In genomic region chr7:128107462-128107861, GRCm38 (mm10) we compare ENCODE assay signal across 24 mouse cellular contexts. TPM values are rescaled to one million over a fixed set of nuclear protein-coding genes. Genes with fewer than 3 reads are reported as not detected.
"Had no signal": no experiment of that assay in that cellular context is flagged by ENCODE, and none has a peak within 500 bp of the region (broad histone marks: within the 10 kb centered on the region; RNA-seq: fewer than 3 reads in every experiment).

No protein-coding gene starts in this region.

- H3K9ac ChIP-seq: liver, embryonic 14.5 days; lung, embryonic 15.5 days; midbrain, embryonic 12.5 days; neural tube, embryonic 13.5 days; neural tube, embryonic 15.5 days had no signal

- ATAC-seq: lung, postnatal 0 days; midbrain, embryonic 16.5 days had no signal

- H3K9me3 ChIP-seq: lung, embryonic 15.5 days; midbrain, embryonic 10.5 days; midbrain, embryonic 12.5 days; neural tube, embryonic 13.5 days; neural tube, embryonic 15.5 days had no signal

- H3K4me1 ChIP-seq: lung, embryonic 15.5 days; midbrain, embryonic 10.5 days; midbrain, embryonic 12.5 days; neural tube, embryonic 13.5 days; neural tube, embryonic 15.5 days had no signal

- H3K4me2 ChIP-seq: lung, embryonic 15.5 days; midbrain, embryonic 12.5 days; neural tube, embryonic 13.5 days; neural tube, embryonic 15.5 days had no signal

- H3K4me3 ChIP-seq: lung, embryonic 15.5 days; midbrain, embryonic 10.5 days; midbrain, embryonic 12.5 days; myocyte; neural tube, embryonic 13.5 days; neural tube, embryonic 15.5 days had no signal

- DNase-seq: lung, adult 18-20 months; lung, postnatal 4 days; midbrain, embryonic 14.5 days; retina, postnatal 1 day; right cerebral cortex, adult 18-20 months; right cerebral cortex, postnatal 25 days; right cerebral cortex, postnatal 4 days; spleen, adult 18-20 months; thymus, adult 18-20 months; thymus, postnatal 14 days; thymus, postnatal 36 days had no signal

- H3K27me3 ChIP-seq: lung, embryonic 15.5 days; midbrain, embryonic 12.5 days; neural tube, embryonic 13.5 days; neural tube, embryonic 15.5 days had no signal

- H3K27ac ChIP-seq: liver, embryonic 14.5 days; lung, embryonic 15.5 days; midbrain, embryonic 10.5 days; midbrain, embryonic 12.5 days; neural tube, embryonic 13.5 days; neural tube, embryonic 15.5 days had no signal

- H3K36me3 ChIP-seq: lung, embryonic 15.5 days; midbrain, embryonic 10.5 days; midbrain, embryonic 12.5 days; neural tube, embryonic 13.5 days; neural tube, embryonic 15.5 days had no signal

RNA-seq across cellular contexts. Expression of gene Itgax, which starts 21.9 kb away (rescaled TPM):
- polyA plus RNA-seq: midbrain, embryonic 10.5 days; myocyte; neural tube, embryonic 11.5 days; neural tube, embryonic 13.5 days; stomach, embryonic 14.5 days had no signal

RNA-seq across cellular contexts. Expression of gene Gm49368, which starts 45.0 kb away (rescaled TPM):
- polyA plus RNA-seq: lung, embryonic 15.5 days; lung, postnatal 0 days; midbrain, embryonic 10.5 days; midbrain, embryonic 12.5 days; midbrain, embryonic 14.5 days; midbrain, embryonic 16.5 days; myocyte; neural tube, embryonic 11.5 days; neural tube, embryonic 13.5 days; neural tube, embryonic 15.5 days; stomach, embryonic 14.5 days; thymus, postnatal 0 days had no signal

RNA-seq across cellular contexts. Expression of gene Itgad, which starts 46.7 kb away (rescaled TPM):
- polyA plus RNA-seq: midbrain, embryonic 12.5 days; midbrain, embryonic 14.5 days; midbrain, embryonic 16.5 days; neural tube, embryonic 11.5 days; neural tube, embryonic 13.5 days; stomach, embryonic 14.5 days; stomach, embryonic 16.5 days had no signal
